Mouse (Mus musculus) CH12.LX (cell line): ENCODE measurements around the gene Abhd14b. TPM values are rescaled to one million over a fixed set of nuclear protein-coding genes. Genes with fewer than 3 reads are reported as not detected.

Experiments used
- polyA plus RNA-seq: library from polyadenylated mRNA; unstranded; fragments of >175 nt; gene quantifications from 2 replicates; pipeline ENCODE4 v1.2.1, GENCODE M21; 2012; ENCODE audit warnings: low read depth; ENCODE audit not compliant: insufficient read length
- total RNA-seq, 2 experiments: library from RNA; depleted of rRNA; stranded (reverse); fragments of 300-350 nt in 1 of 2; fragments of >200 nt in 1 of 2; gene quantifications; 2 replicates each; pipeline ENCODE4 v1.2.3; 2012 to 2014

Gene Abhd14b
- total and polyA plus RNA-seq, 3 experiments: 2.9 to 5.4 (median 5.3) TPM

Other genes with a start within 250 kb of the Abhd14b start
- 86.0 and 103 TPM in 2 replicates for gene Ppm1m, start 247.7 kb upstream of the Abhd14b start, total RNA-seq (2012; rRNA removed)
- 54.7 and 60.1 TPM in 2 replicates for gene Ppm1m, start 247.7 kb upstream of the Abhd14b start, total RNA-seq (2014; rRNA removed)
- gene Ppm1m, start 247.7 kb upstream of the Abhd14b start, polyA plus RNA-seq: 99.8 and 111 TPM in 2 replicates
- gene Twf2, start 244.4 kb upstream of the Abhd14b start, total RNA-seq (2012; rRNA removed): 120 and 156 TPM in 2 replicates
- gene Twf2, start 244.4 kb upstream of the Abhd14b start, total RNA-seq (2014; rRNA removed): 177 and 186 TPM in 2 replicates
- 129 and 131 TPM in 2 replicates for gene Twf2, start 244.4 kb upstream of the Abhd14b start, polyA plus RNA-seq
- 1.4 and 1.5 TPM in 2 replicates for gene Tlr9, start 224.9 kb upstream of the Abhd14b start, total RNA-seq (2012; rRNA removed)
- gene Tlr9, start 224.9 kb upstream of the Abhd14b start, total RNA-seq (2014; rRNA removed): 0.54 and 1.0 TPM in 2 replicates
- 9.9 and 12.5 TPM in 2 replicates for gene Tlr9, start 224.9 kb upstream of the Abhd14b start, polyA plus RNA-seq
- 65.1 and 71.9 TPM in 2 replicates for gene Alas1, start 198.8 kb upstream of the Abhd14b start, total RNA-seq (2012; rRNA removed)
- gene Alas1, start 198.8 kb upstream of the Abhd14b start, total RNA-seq (2014; rRNA removed): 93.1 and 105 TPM in 2 replicates
- 68.2 and 69.6 TPM in 2 replicates for gene Alas1, start 198.8 kb upstream of the Abhd14b start, polyA plus RNA-seq
- 42.7 and 46.7 TPM in 2 replicates for gene Poc1a, start 166.4 kb upstream of the Abhd14b start, total RNA-seq (2012; rRNA removed)
- gene Poc1a, start 166.4 kb upstream of the Abhd14b start, total RNA-seq (2014; rRNA removed): 24.2 and 24.5 TPM in 2 replicates
- gene Poc1a, start 166.4 kb upstream of the Abhd14b start, polyA plus RNA-seq: 31.9 and 39.8 TPM in 2 replicates
- 8.0 and 10.0 TPM in 2 replicates for gene Dusp7, start 78.8 kb upstream of the Abhd14b start, total RNA-seq (2012; rRNA removed)
- gene Dusp7, start 78.8 kb upstream of the Abhd14b start, total RNA-seq (2014; rRNA removed): 4.9 and 6.2 TPM in 2 replicates
- gene Dusp7, start 78.8 kb upstream of the Abhd14b start, polyA plus RNA-seq: 8.2 and 11.4 TPM in 2 replicates
- 1,844 and 1,867 TPM in 2 replicates for gene Rpl29, start 18.0 kb upstream of the Abhd14b start, total RNA-seq (2012; rRNA removed)
- 1,058 and 1,082 TPM in 2 replicates for gene Rpl29, start 18.0 kb upstream of the Abhd14b start, total RNA-seq (2014; rRNA removed)
- gene Rpl29, start 18.0 kb upstream of the Abhd14b start, polyA plus RNA-seq: 1,042 and 1,257 TPM in 2 replicates
- 76.9 and 77.6 TPM in 2 replicates for gene Acy1, start 9.1 kb upstream of the Abhd14b start, total RNA-seq (2012; rRNA removed)
- gene Acy1, start 9.1 kb upstream of the Abhd14b start, total RNA-seq (2014; rRNA removed): 51.9 and 55.6 TPM in 2 replicates
- gene Acy1, start 9.1 kb upstream of the Abhd14b start, polyA plus RNA-seq: 103 and 106 TPM in 2 replicates
- 20.4 and 20.6 TPM in 2 replicates for gene Abhd14a, start 219 bp downstream of the Abhd14b start, total RNA-seq (2012; rRNA removed)
- gene Abhd14a, start 219 bp downstream of the Abhd14b start, total RNA-seq (2014; rRNA removed): 15.6 and 18.2 TPM in 2 replicates
- 23.3 and 26.6 TPM in 2 replicates for gene Abhd14a, start 219 bp downstream of the Abhd14b start, polyA plus RNA-seq
- 41.3 and 44.1 TPM in 2 replicates for gene Pcbp4, start 5.8 kb downstream of the Abhd14b start, total RNA-seq (2012; rRNA removed)
- 34.5 and 44.0 TPM in 2 replicates for gene Pcbp4, start 5.8 kb downstream of the Abhd14b start, total RNA-seq (2014; rRNA removed)
- gene Pcbp4, start 5.8 kb downstream of the Abhd14b start, polyA plus RNA-seq: 51.9 and 54.2 TPM in 2 replicates
- gene Gpr62, start 18.5 kb downstream of the Abhd14b start, total RNA-seq (2012; rRNA removed): 0.04 TPM in 1 of 2 replicates, not detected in the other
- gene Gpr62, start 18.5 kb downstream of the Abhd14b start, total RNA-seq (2014; rRNA removed): not detected in 2 replicates
- 0.11 and 0.20 TPM in 2 replicates for gene Gpr62, start 18.5 kb downstream of the Abhd14b start, polyA plus RNA-seq
- 120 and 167 TPM in 2 replicates for gene Rrp9, start 28.5 kb downstream of the Abhd14b start, total RNA-seq (2012; rRNA removed)
- 130 and 137 TPM in 2 replicates for gene Rrp9, start 28.5 kb downstream of the Abhd14b start, total RNA-seq (2014; rRNA removed)
- gene Rrp9, start 28.5 kb downstream of the Abhd14b start, polyA plus RNA-seq: 326 and 339 TPM in 2 replicates
- 12.3 and 12.9 TPM in 2 replicates for gene Parp3, start 29.5 kb downstream of the Abhd14b start, total RNA-seq (2012; rRNA removed)
- gene Parp3, start 29.5 kb downstream of the Abhd14b start, total RNA-seq (2014; rRNA removed): 10.3 and 11.1 TPM in 2 replicates
- gene Parp3, start 29.5 kb downstream of the Abhd14b start, polyA plus RNA-seq: 24.6 and 36.6 TPM in 2 replicates
- not detected in 2 replicates for gene Iqcf1, start 52.5 kb downstream of the Abhd14b start, total RNA-seq (2012; rRNA removed)
- gene Iqcf1, start 52.5 kb downstream of the Abhd14b start, total RNA-seq (2014; rRNA removed): not detected in 2 replicates
- gene Iqcf1, start 52.5 kb downstream of the Abhd14b start, polyA plus RNA-seq: not detected in 2 replicates
- 0.72 TPM in 1 of 2 replicates, not detected in the other for gene Iqcf5, start 67.1 kb downstream of the Abhd14b start, total RNA-seq (2012; rRNA removed)
- gene Iqcf5, start 67.1 kb downstream of the Abhd14b start, total RNA-seq (2014; rRNA removed): 0.77 TPM in 1 of 2 replicates, not detected in the other
- gene Iqcf5, start 67.1 kb downstream of the Abhd14b start, polyA plus RNA-seq: 1.8 and 2.9 TPM in 2 replicates
- gene Iqcf3, start 114.2 kb downstream of the Abhd14b start, total RNA-seq (2012; rRNA removed): not detected in 2 replicates
- gene Iqcf3, start 114.2 kb downstream of the Abhd14b start, total RNA-seq (2014; rRNA removed): not detected in 2 replicates
- gene Iqcf3, start 114.2 kb downstream of the Abhd14b start, polyA plus RNA-seq: not detected in 2 replicates
- not detected in 2 replicates for gene Iqcf4, start 123.5 kb downstream of the Abhd14b start, total RNA-seq (2012; rRNA removed)
- not detected in 2 replicates for gene Iqcf4, start 123.5 kb downstream of the Abhd14b start, total RNA-seq (2014; rRNA removed)
- not detected in 2 replicates for gene Iqcf4, start 123.5 kb downstream of the Abhd14b start, polyA plus RNA-seq
- gene Iqcf6, start 179.1 kb downstream of the Abhd14b start, total RNA-seq (2012; rRNA removed): not detected in 2 replicates
- gene Iqcf6, start 179.1 kb downstream of the Abhd14b start, total RNA-seq (2014; rRNA removed): not detected in 2 replicates
- not detected in 2 replicates for gene Iqcf6, start 179.1 kb downstream of the Abhd14b start, polyA plus RNA-seq
- gene Grm2, start 208.6 kb downstream of the Abhd14b start, total RNA-seq (2012; rRNA removed): not detected in 2 replicates
- gene Grm2, start 208.6 kb downstream of the Abhd14b start, total RNA-seq (2014; rRNA removed): not detected in 2 replicates
- gene Grm2, start 208.6 kb downstream of the Abhd14b start, polyA plus RNA-seq: not detected in 2 replicates
- 33.6 and 45.3 TPM in 2 replicates for gene Tex264, start 238.5 kb downstream of the Abhd14b start, total RNA-seq (2012; rRNA removed)
- gene Tex264, start 238.5 kb downstream of the Abhd14b start, total RNA-seq (2014; rRNA removed): 30.9 and 34.3 TPM in 2 replicates
- gene Tex264, start 238.5 kb downstream of the Abhd14b start, polyA plus RNA-seq: 45.2 and 54.8 TPM in 2 replicates